Mouse (Mus musculus) forebrain, embryonic 11.5 days (tissue): ENCODE measurements at regions not wholly inside any gene's neighbourhood (a gene's known extent, or its start where the extent isn't known, plus 50 kb on each side); places are given as distances from the start of the nearest gene placed in this dataset.

Experiments
- ATAC-seq: fragments of 200-750 bp; cut with Nextera tagmentation; replicated peaks from 2 replicates; pipeline ENCODE4 v1.8.0; 2017; ENCODE audit warnings: moderate TSS enrichment; ENCODE audit not compliant: low FRiP score
- DNase-seq: peaks from one replicate; pipeline ENCODE4 v3.0.0-alpha.2; 2017; ENCODE audit warnings: low spot score
- H3K27ac ChIP-seq: fragments of 300-500 bp; sonication (generic); 2 replicates; pipeline ENCODE4 v1.5.1; 2014; ENCODE audit warnings: low read depth, low read length
- H3K27me3 ChIP-seq: fragments of 300-500 bp; sonication (generic); 2 replicates; pipeline ENCODE4 v1.6.1; 2014; ENCODE audit warnings: mild to moderate bottlenecking, low read length, mixed read lengths; ENCODE audit not compliant: control insufficient read depth, insufficient read depth
- H3K36me3 ChIP-seq: fragments of 300-500 bp; sonication (generic); 2 replicates; pipeline ENCODE4 v1.6.1; 2014; ENCODE audit warnings: mild to moderate bottlenecking, low read length, moderate library complexity, mixed read lengths; ENCODE audit not compliant: control insufficient read depth, insufficient read depth
- H3K4me1 ChIP-seq: fragments of 300-500 bp; sonication (generic); replicated peaks from 2 replicates; pipeline ENCODE4 v1.6.1; 2014; ENCODE audit warnings: low read length, mixed read lengths; ENCODE audit not compliant: control insufficient read depth, insufficient read depth
- H3K4me2 ChIP-seq: fragments of 300-500 bp; sonication (generic); 2 replicates; pipeline ENCODE4 v1.6.1; 2014; ENCODE audit warnings: low read depth, mild to moderate bottlenecking, low read length, moderate library complexity, mixed read lengths; ENCODE audit not compliant: severe bottlenecking
- H3K4me3 ChIP-seq: fragments of 300-500 bp; sonication (generic); 2 replicates; pipeline ENCODE4 v1.5.1; 2014; ENCODE audit warnings: low read depth, low read length
- H3K9ac ChIP-seq: fragments of 300-500 bp; sonication (generic); 2 replicates; pipeline ENCODE4 v1.6.1; 2014; ENCODE audit warnings: low read length
- H3K9me3 ChIP-seq: fragments of 300-500 bp; sonication (generic); 2 replicates; pipeline ENCODE4 v1.6.1; 2016; ENCODE audit warnings: low read length, mixed read lengths; ENCODE audit not compliant: control insufficient read depth
- WGBS: fragments of 180-500 bp; shearing (Covaris S2); extraction: QIAGEN DNeasy Blood & Tissue Kit; methylation state at CpG from one replicate; pipeline ENCODE4 v1.1.7; 2014; 5-methylcytosine and 5-hydroxymethylcytosine counted together

GRCm38 (mm10) chr4:84092509-84092908, 567.2 kb downstream of the Ccdc171 start:
- 74% methylated on average over 9 of the region's 9 CpGs for WGBS
- no peaks in the 10 kb centered on the region for H3K4me1 ChIP-seq
- ATAC-seq (no peak), DNase-seq (no peak)
- no peaks in the 10 kb centered on the region for H3K36me3 ChIP-seq
- H3K27me3 ChIP-seq: no peaks in the 10 kb centered on the region
- no peak overlapping the region for H3K9ac ChIP-seq
- H3K9me3 ChIP-seq: no peaks in the 10 kb centered on the region
- H3K27ac ChIP-seq: no peak overlapping the region
- H3K4me3 ChIP-seq: no peak overlapping the region
- H3K4me2 ChIP-seq: no peak overlapping the region

GRCm38 (mm10) chr4:84095237-84095636, 569.9 kb downstream of the Ccdc171 start:
- Histone ChIP-seq H3K4me1 (no peaks in the 10 kb centered on the region), H3K9me3 (no peaks in the 10 kb centered on the region), H3K9ac (no peak overlapping the region), H3K36me3 (no peaks in the 10 kb centered on the region), H3K4me2 (no peak overlapping the region), H3K27me3 (no peaks in the 10 kb centered on the region), H3K27ac (no peak overlapping the region), H3K4me3 (no peak overlapping the region)
- WGBS: 85% methylated on average over 3 of the region's 3 CpGs
- ATAC-seq (no peak), DNase-seq (no peak)

DNA sequence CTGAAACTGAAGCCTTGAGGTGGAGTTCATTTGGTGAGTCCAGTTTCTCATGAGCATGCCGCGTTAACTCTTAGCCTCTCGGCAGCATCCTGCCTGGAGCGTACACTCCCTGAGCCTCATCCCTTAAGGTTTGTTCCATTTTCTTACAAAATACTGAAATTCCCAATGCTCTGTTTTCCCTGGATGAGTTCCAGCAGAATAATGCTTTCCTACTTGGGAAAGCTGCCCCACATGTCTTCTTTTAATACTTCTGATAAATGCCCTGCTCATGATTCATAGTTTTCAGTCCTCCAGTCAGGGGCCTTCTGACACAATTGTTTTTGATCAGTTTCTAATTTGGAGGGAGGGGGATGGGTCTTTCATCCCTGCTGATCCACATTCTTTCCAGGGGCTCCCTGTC, 570.7 kb downstream of the Ccdc171 start:
- no peak overlapping the region for H3K4me2 ChIP-seq
- H3K4me3 ChIP-seq: no peak overlapping the region
- no peak for DNase-seq
- H3K27ac ChIP-seq: no peak overlapping the region
- no peaks in the 10 kb centered on the region for H3K4me1 ChIP-seq
- no peaks in the 10 kb centered on the region for H3K9me3 ChIP-seq
- no peaks in the 10 kb centered on the region for H3K27me3 ChIP-seq
- no peak overlapping the region for H3K9ac ChIP-seq
- no peaks in the 10 kb centered on the region for H3K36me3 ChIP-seq
- ATAC-seq: no peak
- 82% methylated on average over 4 of the region's 4 CpGs for WGBS

- H3K27me3 ChIP-seq: no peaks in the 10 kb centered on the region
- no peaks in the 10 kb centered on the region for H3K36me3 ChIP-seq
- no peak overlapping the region for H3K4me3 ChIP-seq
- no peak overlapping the region for H3K27ac ChIP-seq
- H3K9me3 ChIP-seq: no peaks in the 10 kb centered on the region
- no peak for ATAC-seq
- DNase-seq: no peak
- H3K4me1 ChIP-seq: no peaks in the 10 kb centered on the region
- H3K4me2 ChIP-seq: no peak overlapping the region
- H3K9ac ChIP-seq: no peak overlapping the region
- WGBS: 91% methylated on average over 8 of the region's 8 CpGs
Measured at GRCm38 (mm10) chr4:84099071-84099470, 573.7 kb downstream of the Ccdc171 start.

GRCm38 (mm10) chr4:84101923-84102322, 573.2 kb downstream of the Bnc2 start:
- H3K4me2 ChIP-seq: no peak overlapping the region
- no peaks in the 10 kb centered on the region for H3K4me1 ChIP-seq
- H3K27ac ChIP-seq: no peak overlapping the region
- no peak overlapping the region for H3K4me3 ChIP-seq
- no peaks in the 10 kb centered on the region for H3K27me3 ChIP-seq
- no peak for DNase-seq
- 88% methylated on average over 5 of the region's 6 CpGs for WGBS
- H3K9me3 ChIP-seq: no peaks in the 10 kb centered on the region
- ATAC-seq: no peak
- no peak overlapping the region for H3K9ac ChIP-seq
- H3K36me3 ChIP-seq: no peaks in the 10 kb centered on the region

DNA sequence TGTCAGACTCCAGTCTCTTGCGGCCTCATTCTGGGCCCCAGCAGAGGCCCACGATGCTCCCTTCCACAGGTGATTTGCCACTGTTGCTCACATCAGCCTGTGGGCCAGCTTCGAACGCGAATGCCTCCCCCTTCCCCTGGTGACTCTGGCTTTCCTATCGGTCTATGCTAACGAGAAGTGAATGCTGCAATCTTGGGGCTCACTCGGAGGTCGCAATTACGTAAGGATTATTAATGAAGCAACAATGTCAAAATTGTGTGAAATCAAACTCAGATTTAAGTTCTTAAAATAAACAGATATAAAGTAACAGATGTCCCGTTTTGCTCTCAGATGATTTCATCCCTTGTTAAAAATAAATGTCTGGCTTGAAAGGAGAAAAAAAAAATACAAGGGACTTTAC, 572.3 kb downstream of the Bnc2 start:
- WGBS: 74% methylated on average over 11 of the region's 11 CpGs

GRCm38 (mm10) chr4:84108592-84108991, 566.5 kb downstream of the Bnc2 start:
- WGBS: 79% methylated on average over 6 of the region's 6 CpGs
- Histone ChIP-seq H3K9ac (no peak overlapping the region), H3K36me3 (no peaks in the 10 kb centered on the region), H3K27ac (no peak overlapping the region), H3K27me3 (no peaks in the 10 kb centered on the region), H3K4me1 (peaks cover 7% of the 10 kb centered on the region; the same call in 1 of the 2 replicates), H3K4me3 (no peak overlapping the region), H3K4me2 (no peak overlapping the region), H3K9me3 (no peaks in the 10 kb centered on the region)
- no peak for DNase-seq
- ATAC-seq: no peak

More for the DNA sequence above, 572.3 kb downstream of the Bnc2 start:
- Histone ChIP-seq H3K27ac (no peak overlapping the region), H3K27me3 (no peaks in the 10 kb centered on the region), H3K4me1 (no peaks in the 10 kb centered on the region), H3K4me2 (no peak overlapping the region), H3K9me3 (no peaks in the 10 kb centered on the region), H3K4me3 (no peak overlapping the region), H3K9ac (no peak overlapping the region), H3K36me3 (no peaks in the 10 kb centered on the region)
- no peak for ATAC-seq
- DNase-seq: no peak

DNA sequence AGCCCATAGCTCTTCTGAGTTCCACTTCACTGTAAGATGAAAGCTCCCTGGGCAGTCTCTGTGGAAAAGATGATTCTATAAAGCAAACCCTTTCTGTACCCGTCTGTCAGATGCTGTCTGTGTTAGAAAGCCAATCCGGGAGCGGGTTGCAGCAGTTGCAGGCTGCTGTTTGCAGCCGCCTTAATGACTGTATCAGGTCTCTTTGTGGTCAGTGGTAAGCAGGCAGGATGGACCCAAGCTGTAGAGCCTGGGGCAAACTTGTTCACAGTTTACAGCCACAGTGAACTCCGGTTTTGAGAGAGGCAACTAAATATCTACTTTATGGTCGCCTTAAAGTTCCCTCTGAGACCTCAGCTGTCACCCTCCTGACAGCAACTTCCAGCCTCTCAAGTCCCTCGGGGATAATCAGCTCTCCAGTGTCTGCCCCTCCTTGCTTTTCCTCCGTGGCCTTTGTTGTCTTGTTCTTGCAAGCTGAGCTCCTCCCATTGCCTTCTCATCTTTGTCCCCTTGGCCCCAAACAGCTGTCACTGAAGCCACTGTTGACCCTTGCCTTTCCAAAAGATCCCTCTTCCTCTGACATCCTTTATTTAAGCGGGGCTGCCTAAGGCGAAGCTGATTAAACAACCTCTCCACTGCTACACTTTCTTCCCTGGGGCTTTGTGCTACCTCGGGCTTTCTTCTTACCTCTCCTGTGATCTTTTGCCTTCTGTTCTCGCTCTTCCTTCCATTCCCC, 565.1 kb downstream of the Bnc2 start:
- Histone ChIP-seq H3K4me3 (no peak overlapping the region), H3K9ac (no peak overlapping the region), H3K9me3 (no peaks in the 10 kb centered on the region), H3K4me2 (no peak overlapping the region), H3K36me3 (no peaks in the 10 kb centered on the region), H3K27me3 (no peaks in the 10 kb centered on the region), H3K4me1 (peaks cover 7% of the 10 kb centered on the region; the same call in 1 of the 2 replicates), H3K27ac (no peak overlapping the region)
- 10% methylated on average over 12 of the region's 12 CpGs for WGBS
- DNase-seq (no peak), ATAC-seq (0 out of 2 replicates have a peak, but pooled peaks have one; percentile 15)
